Mouse (Mus musculus) intestine, embryonic 15.5 days (tissue): Measurements from ENCODE around the gene Ooep. TPM values are rescaled to one million over a fixed set of nuclear protein-coding genes. Genes with fewer than 3 reads are reported as not detected.
A peak's percentile ranks its signal among the peaks of the same experiment; 100 is the strongest.
"Not testable (repeated sequence)": the region's sequence is repeated elsewhere in the genome, so short reads cannot be mapped to it uniquely, and the experiment has no call there.

Experiments
- ATAC-seq: fragments of 200-750 bp; cut with Nextera tagmentation; 2 replicates; pipeline ENCODE4 v1.8.0; 2017; ENCODE audit warnings: moderate TSS enrichment, moderate library complexity
- H3K27ac ChIP-seq: fragments of 300-500 bp; sonication (generic); 2 replicates; pipeline ENCODE4 v1.5.1; 2015; ENCODE audit warnings: mild to moderate bottlenecking, inconsistent platforms
- H3K27me3 ChIP-seq: fragments of 300-500 bp; sonication (generic); replicated peaks from 2 replicates; pipeline ENCODE4 v1.6.1; 2015; ENCODE audit warnings: inconsistent platforms
- H3K36me3 ChIP-seq: fragments of 300-500 bp; sonication (generic); 2 replicates; pipeline ENCODE4 v1.6.1; 2015; ENCODE audit warnings: inconsistent platforms
- H3K4me1 ChIP-seq: fragments of 300-500 bp; sonication (generic); replicated peaks from 2 replicates; pipeline ENCODE4 v1.6.1; 2015; ENCODE audit warnings: inconsistent platforms
- H3K4me2 ChIP-seq: fragments of 300-500 bp; sonication (generic); replicated peaks from 2 replicates; pipeline ENCODE4 v1.6.1; 2015; ENCODE audit warnings: mild to moderate bottlenecking, inconsistent platforms
- H3K4me3 ChIP-seq: fragments of 300-500 bp; sonication (generic); replicated peaks from 2 replicates; pipeline ENCODE4 v1.5.1; 2015; ENCODE audit warnings: inconsistent platforms
- H3K9ac ChIP-seq: fragments of 300-500 bp; sonication (generic); 2 replicates; pipeline ENCODE4 v1.6.1; 2015; ENCODE audit warnings: inconsistent platforms
- H3K9me3 ChIP-seq: fragments of 300-500 bp; sonication (generic); 2 replicates; pipeline ENCODE4 v1.6.1; 2016; ENCODE audit warnings: inconsistent platforms
- WGBS: fragments of 180-500 bp; shearing (Covaris S2); methylation state at CpG from one replicate; pipeline ENCODE4 v1.1.7; 2015; 5-methylcytosine and 5-hydroxymethylcytosine counted together
- polyA plus RNA-seq: library from polyadenylated mRNA; unstranded; fragments of >200 nt; fragmentation: Nextera tagmentation; extraction: Ambion mirVana; gene quantifications from 2 replicates; pipeline ENCODE4 v1.2.1, GENCODE M21; 2015

Ooep gene
- polyA plus RNA-seq, 1 experiment from 2014 or later, result 0.60 TPM

DNA sequence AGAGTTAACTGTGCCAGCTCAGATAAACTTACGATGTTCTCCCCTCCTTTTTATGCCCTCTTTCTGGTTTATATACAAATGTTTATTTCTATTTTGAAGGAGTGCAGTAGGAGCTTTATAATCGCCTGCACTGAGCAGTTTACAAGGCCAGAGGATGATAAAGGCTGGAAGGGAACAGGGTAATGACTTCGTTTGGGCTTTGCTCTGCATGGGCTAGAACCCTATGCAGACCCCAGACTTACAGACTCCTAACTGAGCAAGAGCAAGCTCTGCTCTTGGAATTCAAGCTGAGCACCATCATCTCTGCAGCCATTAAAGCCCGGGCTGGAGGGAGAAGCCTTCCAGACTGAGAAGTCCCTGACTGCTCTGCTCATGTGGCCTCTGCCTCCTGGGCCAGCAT, 33.3 kb downstream of the Ooep start:
- H3K27ac ChIP-seq, H3K4me1 ChIP-seq, ATAC-seq, H3K9ac ChIP-seq, H3K4me2 ChIP-seq, H3K4me3 ChIP-seq, H3K36me3 ChIP-seq, H3K27me3 ChIP-seq, H3K9me3 ChIP-seq: not testable (repeated sequence)
- WGBS, result 44% methylated on average over 4 of the region's 4 CpGs

DNA sequence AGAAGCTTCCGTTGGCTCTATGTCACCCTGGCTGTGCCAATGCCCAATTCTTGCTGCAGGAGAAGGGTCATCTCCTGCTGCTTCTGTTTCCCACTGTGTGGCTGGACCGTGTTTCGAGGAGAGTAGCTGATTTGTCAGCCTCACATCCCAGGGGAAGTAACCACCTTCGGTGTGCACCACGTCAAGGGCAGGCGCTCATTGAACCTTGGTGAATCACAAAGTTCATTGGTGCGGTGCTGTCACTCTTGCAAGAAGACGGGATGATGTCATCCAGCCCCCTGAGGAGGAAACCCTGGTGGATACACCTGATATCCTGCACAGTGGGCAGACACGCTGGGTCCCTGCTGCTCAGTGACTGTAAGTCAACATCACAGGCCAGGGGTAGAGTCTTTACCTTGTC, 35.5 kb downstream of the Ooep start:
- H3K27ac ChIP-seq, H3K36me3 ChIP-seq, H3K27me3 ChIP-seq, H3K4me3 ChIP-seq, ATAC-seq, H3K9ac ChIP-seq, H3K9me3 ChIP-seq, H3K4me2 ChIP-seq, H3K4me1 ChIP-seq: not testable (repeated sequence)
- WGBS, result 90% methylated on average over 9 of the region's 9 CpGs

DNA sequence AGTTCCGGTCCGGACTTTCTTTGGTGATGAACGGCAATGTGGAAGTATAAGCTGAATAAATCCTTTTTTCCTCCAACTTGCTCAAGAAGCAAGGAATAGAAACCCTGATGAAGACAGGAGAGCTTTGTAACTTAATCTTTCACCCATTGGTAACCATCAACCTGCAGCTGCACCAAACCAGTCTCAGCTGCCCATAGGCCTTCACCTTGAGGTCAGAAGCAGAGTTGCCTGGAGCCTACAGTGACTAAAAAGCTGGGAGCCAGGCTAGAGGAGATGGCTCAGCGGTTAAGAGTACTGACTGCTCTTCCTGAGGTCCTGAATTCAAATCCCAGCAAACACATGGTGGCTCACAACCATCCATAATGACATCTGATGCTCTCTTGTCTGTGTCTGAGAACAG, 36.0 kb downstream of the Ooep start:
- WGBS, result 87% methylated on average over 4 of the region's 4 CpGs
- H3K27ac ChIP-seq, ATAC-seq: not testable (repeated sequence)

DNA sequence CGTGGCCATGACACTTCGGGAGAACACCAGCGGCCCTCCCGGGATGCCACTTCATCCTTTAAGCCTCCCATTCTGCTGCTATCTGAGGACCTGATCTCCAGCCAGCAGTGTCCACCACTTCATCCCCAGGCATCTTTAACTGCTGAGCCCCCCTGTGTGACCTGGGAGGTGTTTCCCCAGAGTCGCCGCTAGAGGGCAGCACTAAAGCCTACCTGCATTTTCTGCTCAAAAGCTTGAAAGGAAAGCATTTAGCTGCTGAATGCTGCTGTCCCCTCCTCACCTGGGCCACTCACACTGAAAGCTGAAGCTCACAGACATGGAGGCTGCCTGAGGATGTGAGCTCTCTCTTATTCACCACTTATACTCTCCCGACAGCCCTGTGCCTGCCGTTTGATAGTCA, 38.2 kb downstream of the Ooep start:
- 21% methylated on average over 8 of the region's 8 CpGs for WGBS
- H3K36me3 ChIP-seq, H3K27me3 ChIP-seq, H3K4me3 ChIP-seq, H3K9me3 ChIP-seq, H3K9ac ChIP-seq, H3K4me1 ChIP-seq, H3K4me2 ChIP-seq, ATAC-seq, H3K27ac ChIP-seq: not testable (repeated sequence)

More for the DNA sequence above, 36.0 kb downstream of the Ooep start:
- not testable (repeated sequence) for H3K36me3 ChIP-seq, H3K9me3 ChIP-seq, H3K27me3 ChIP-seq, H3K4me3 ChIP-seq, H3K4me2 ChIP-seq, H3K9ac ChIP-seq, H3K4me1 ChIP-seq

DNA sequence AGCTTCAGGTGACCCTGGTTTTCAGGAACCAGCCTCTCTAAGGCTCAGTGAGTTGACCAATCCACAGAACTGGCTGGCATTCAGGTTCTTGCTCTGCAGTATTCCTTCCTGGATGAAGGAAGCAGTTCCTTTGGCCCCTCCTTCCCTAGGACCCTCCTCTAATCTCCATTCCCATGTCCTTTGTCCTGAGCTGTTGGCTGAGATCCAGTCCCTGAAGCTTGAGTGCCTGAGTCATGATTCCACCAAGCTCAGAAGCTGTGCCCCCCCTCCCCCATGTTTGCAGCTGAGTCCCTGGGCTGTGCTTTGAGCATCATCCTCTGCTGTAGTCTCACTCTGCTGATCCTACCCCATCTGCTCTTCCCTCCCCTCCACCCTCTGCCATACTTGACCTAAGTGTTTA, 41.5 kb downstream of the Ooep start:
- H3K4me3 ChIP-seq, H3K27me3 ChIP-seq, H3K4me2 ChIP-seq, H3K9me3 ChIP-seq, H3K9ac ChIP-seq, H3K27ac ChIP-seq, H3K4me1 ChIP-seq, H3K36me3 ChIP-seq: not testable (repeated sequence)
- ATAC-seq, result peak; percentile 76

DNA sequence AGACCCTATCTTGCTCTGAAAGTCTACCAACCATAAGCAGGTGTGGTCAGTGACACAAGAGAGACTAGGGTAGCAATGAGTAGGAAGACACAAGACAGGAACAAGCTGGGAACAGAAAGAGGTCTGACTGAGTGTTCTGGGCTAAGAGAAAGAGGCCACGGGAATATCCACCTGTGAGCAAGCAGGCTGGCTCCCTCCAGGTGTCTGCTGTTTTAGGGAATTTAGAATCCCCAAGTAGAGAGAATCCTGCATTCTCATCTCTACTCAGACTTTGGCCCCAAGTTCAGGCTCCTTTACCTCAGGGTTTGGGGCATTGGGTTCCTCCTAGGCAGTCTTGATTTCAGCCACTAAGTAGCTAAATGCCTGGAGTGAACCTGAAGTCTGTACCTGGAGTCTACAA, 51.2 kb downstream of the Ooep start, which contains the start of gene Omt2b:
Gene Omt2b, plus strand, starts transcription at position 301 of the 400 bp plus-strand sequence.
- H3K27me3 ChIP-seq, H3K36me3 ChIP-seq, H3K4me1 ChIP-seq, ATAC-seq, H3K9me3 ChIP-seq, H3K9ac ChIP-seq, H3K27ac ChIP-seq, H3K4me2 ChIP-seq, H3K4me3 ChIP-seq: not testable (repeated sequence)
- 74% methylated on average over 1 of the region's 1 CpGs for WGBS

Other genes starting within 250 kb of the Ooep start
- 56.0 and 56.9 TPM in 2 replicates for gene Gsta4, start 196.0 kb downstream of the Ooep start, polyA plus RNA-seq
- gene Gsta1, start 148.1 kb downstream of the Ooep start, polyA plus RNA-seq, result 61.1 and 68.1 TPM in 2 replicates
- gene Gm3776, start 121.6 kb downstream of the Ooep start, polyA plus RNA-seq, result 45.9 and 53.7 TPM in 2 replicates
- gene Gm10639, start 88.8 kb downstream of the Ooep start, polyA plus RNA-seq, result 0.93 and 1.2 TPM in 2 replicates
- not detected in 2 replicates for gene Omt2a, start 63.9 kb downstream of the Ooep start, polyA plus RNA-seq
- gene Omt2b, start 51.1 kb downstream of the Ooep start, polyA plus RNA-seq, result not detected in 2 replicates
- gene Gsta2, start 22.9 kb downstream of the Ooep start, polyA plus RNA-seq, result 35.3 and 36.5 TPM in 2 replicates
- gene Dppa5a, start 10.5 kb downstream of the Ooep start, polyA plus RNA-seq, result 0.39 TPM in 1 of 2 replicates, not detected in the other
- gene Ddx43, start 17.1 kb upstream of the Ooep start, polyA plus RNA-seq, result 0.27 and 0.36 TPM in 2 replicates
- 2.3 and 2.4 TPM in 2 replicates for gene Cgas, start 64.5 kb upstream of the Ooep start, polyA plus RNA-seq
- 24.2 and 24.6 TPM in 2 replicates for gene Mto1, start 69.5 kb upstream of the Ooep start, polyA plus RNA-seq
- gene Gm17324, start 70.1 kb upstream of the Ooep start, polyA plus RNA-seq, result 0.32 and 0.64 TPM in 2 replicates
- gene Eef1a1, start 110.4 kb upstream of the Ooep start, polyA plus RNA-seq, result 4,456 and 4,538 TPM in 2 replicates
- gene Slc17a5, start 209.3 kb upstream of the Ooep start, polyA plus RNA-seq, result 39.6 and 49.8 TPM in 2 replicates
- 5.1 and 5.9 TPM in 2 replicates for gene Cd109, start 236.8 kb upstream of the Ooep start, polyA plus RNA-seq